Mouse (Mus musculus) embryonic fibroblast, embryonic 13.5 days (primary cell): ENCODE measurements around the gene Olfr965.

Experiments used
- CTCF ChIP-seq: IDR thresholded peaks from 2 replicates; pipeline ENCODE4 v1.5.1; 2011; ENCODE audit warnings: mild to moderate bottlenecking, control low read depth, low read length, moderate library complexity, borderline replicate concordance; ENCODE audit not compliant: insufficient read depth
- POLR2A ChIP-seq: IDR thresholded peaks from 2 replicates; pipeline ENCODE4 v1.6.1; 2011; ENCODE audit warnings: low read depth, mild to moderate bottlenecking, control low read depth, low read length, moderate library complexity

DNA sequence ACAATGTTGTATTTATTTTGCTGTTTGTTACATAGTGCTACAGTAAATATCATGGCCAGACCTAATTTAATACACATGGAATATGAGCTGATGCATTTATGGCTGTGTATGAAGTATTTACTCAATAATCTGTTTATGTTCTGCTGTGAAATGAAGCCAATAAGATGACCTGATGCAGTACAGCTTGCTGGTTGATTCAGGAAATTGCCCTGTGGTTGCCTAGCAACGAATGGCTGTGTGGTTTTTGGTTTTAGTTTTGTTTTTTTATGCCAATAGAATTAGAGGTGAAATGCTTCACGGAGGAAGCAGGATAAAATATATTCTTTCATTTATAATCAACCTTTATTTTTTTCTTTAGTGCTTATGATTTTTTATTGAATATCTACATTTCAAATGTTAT, 31.9 kb upstream of the Olfr965 start:
- TF ChIP-seq CTCF: no peak
- no peak for TF ChIP-seq POLR2A
